Mouse (Mus musculus): ENCODE data around the gene Adipor1.
A peak's percentile ranks its signal among the peaks of the same experiment; 100 is the strongest.

The Adipor1 gene

DNA sequence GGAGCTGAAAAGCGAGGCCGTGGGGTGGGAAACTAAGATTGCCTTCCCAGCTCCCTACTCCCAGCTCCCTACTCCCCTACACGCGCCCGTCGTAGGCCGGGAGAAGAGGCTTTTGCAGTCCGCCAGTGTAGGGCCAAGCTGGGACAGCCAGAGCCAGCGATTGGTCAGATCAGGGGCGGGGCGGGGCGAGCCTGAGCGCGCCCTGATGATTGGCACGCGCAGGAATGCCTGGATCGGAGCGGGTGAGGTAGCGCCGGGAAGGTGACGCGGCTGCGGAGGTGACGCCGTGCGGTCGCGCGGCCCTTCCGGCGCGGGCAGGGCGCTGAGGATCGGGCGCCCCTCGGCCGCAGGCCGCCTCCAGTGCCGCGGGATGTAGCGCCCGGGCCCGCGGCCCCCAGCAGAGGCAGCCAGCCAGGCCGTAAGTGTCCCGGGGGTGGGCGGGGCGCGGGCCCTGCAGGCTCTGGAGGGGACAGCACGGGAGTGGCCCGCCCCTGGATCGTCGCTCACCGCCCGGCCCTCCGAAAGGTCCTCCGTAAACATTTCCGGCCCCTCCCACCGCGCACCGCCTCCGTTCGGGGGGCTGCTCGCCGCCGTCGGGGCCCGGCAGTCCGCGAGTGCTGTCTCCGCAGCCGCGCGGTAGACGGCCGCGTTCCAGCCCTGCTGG is at the start of gene Adipor1:
Adipor1 (plus strand) TSS at position 211 of the 664 bp plus-strand sequence.
- peak; percentile 98 for DNase-seq

DNA sequence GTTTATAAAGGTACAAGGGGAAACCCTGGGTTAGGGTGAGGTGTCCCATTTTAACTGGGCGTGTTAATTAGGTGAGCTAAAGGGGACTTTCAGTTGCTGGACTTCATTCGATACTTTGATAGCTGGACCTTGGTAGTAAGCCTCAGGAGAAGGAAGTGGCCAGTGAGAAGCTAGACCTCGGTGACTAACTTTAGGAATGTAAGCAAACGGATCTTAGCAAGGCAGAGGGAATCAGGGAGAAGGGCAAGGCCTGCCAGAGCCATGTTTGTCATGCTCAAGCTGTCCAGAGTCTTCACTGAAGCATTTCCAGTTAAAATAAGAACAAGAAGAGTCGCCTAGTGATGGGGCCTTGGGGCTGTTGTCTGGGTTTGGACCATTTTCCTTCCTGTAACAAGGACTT is 49.7 kb upstream of the Adipor1 start:
- DNase-seq: no peak

DNA sequence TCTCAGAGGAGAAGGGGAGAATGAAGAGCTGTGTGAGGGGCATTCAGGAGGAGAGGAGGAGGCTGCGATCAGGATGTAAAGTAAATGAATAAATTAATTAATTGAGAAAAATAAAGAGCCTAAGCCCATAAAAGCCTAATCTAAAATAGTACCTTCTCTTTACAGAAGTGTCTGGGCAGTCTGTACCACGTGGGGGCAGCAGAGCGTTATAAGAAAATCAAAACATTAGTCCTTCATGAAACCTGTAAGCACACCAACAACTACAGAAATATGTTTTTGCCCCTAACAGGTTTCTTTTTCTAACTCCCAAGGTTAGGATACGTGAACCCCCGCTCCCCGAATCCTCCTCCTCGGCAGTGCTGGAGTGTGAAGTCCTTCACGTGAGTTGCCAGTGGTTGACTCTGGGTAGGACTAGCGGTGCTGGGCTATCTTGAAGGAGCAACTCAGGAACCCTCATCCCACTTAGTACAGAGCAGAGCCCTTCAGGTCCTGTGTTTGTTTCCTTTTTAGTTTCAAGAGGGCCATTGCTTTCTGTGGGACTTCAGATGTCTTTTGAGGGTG is 46.3 kb upstream of the Adipor1 start:
- DNase-seq: peak; percentile 70 to 81

DNA sequence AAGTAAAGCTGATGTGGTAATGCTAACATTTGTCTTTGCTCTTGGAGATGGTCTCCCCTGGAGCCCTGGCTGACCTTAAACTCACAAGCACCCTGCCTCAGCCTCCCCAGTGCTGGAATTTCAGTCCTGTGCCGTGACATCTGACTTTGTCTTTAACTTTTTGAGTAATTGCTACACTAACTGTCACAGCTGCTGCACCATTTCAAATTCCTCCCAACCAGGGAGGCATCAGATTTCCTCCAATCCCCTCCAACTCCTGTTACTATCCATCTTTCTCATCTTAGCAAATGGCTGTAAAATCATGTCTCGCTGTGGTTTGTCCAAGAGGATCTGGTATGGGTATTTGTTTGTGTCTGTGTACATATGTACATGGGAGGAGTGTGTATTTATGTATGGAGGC is 41.1 kb upstream of the Adipor1 start:
- DNase-seq: no peak

DNA sequence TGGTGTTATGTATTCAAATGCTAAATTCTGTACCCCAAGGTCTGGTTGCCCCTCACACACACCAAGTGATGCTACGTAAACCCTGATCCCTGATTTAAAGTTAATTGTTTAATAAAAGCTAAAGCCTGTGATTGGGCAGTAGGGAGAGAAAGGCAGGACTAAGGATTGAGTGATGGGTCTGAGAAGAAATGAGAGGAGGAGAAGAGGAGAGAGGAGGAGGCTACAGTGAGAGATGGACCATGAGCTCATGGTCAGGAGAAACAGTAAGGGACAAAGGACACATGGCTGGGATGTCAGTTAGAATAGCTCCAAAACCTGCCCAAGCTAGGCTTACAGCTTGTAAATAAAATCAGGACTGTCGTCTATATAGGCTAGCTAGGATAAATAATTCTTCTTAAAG is 34.1 kb upstream of the Adipor1 start:
- no peak for DNase-seq

DNA sequence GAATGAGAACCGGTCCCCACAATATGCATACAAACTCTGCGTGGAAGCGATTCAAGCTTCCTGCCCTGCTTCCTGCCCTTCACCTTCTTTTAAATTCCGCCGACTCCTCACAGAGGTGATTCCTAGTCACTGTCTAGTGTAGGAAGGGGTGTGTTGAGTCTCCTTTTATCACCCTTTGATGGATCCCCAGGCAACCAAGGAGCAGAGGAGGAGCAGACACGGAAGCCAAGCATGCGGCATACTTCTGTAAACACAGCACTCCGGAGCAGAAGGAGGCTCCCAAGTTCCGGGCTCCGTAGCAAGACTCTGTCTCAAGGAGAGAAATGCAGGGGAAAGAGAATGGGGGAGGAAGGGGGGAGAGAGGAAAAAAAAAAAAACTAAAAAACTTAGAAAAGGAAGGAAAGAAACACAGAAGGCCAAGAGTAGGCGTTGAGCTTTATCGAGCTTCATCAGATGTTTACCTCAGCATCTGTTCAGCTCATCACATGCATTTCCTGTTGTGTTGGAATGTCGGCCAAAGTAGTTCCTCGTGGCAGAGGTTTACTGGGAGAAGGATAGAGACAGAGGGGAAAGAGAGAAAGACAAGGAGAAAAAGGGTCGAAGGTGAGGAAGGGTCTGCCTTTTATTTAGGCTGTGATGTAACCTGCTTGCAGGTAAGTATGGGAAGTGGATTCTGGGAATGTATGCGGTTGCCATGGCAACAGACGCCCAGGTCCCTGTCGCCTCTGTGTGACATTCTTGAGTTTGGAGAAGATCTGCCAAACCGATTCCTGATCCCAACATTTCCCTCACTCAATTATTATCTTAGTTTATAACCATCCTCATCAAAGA is 33.2 kb upstream of the Adipor1 start:
- DNase-seq: peak in 1 of 2 experiments; percentile 10

DNA sequence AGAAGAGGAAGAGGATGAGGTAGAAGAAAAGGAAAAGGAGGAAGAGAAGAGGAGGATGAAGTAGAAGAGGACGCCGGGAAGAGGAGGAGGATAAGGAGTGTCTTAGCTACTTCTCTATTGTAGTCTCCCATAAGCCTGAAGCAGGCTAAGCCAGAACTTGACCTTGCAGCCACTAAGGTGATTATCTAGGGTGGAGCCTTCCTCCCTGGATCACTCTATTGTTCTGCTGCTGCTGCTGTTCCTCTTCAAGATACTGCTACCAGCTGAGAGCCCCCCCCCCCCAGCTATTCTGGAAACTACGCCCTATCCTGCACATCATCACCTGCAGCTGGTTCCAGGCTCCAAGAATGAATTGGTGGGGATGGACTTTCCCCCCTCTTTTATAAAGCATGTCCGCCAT is 30.6 kb upstream of the Adipor1 start:
- DNase-seq: no peak

DNA sequence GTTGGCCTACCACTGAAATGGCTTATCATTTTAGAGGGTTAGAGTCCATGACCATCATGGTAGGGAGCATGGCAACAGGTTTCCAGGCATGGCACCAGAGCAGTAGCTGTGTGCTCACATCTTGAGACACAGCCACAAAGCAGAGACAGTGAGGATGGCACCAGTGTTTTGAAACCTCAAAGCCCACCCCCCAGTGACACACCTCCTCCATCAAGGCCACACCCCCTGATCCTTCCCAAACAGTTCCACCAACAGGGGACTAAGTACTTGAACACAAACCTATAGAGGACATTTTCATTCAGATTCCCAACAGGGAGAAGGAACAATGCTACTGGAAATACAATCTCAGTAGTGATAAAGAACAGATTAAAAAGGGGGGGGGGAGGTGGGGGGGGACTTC is 30.0 kb upstream of the Adipor1 start:
- no peak for DNase-seq

DNA sequence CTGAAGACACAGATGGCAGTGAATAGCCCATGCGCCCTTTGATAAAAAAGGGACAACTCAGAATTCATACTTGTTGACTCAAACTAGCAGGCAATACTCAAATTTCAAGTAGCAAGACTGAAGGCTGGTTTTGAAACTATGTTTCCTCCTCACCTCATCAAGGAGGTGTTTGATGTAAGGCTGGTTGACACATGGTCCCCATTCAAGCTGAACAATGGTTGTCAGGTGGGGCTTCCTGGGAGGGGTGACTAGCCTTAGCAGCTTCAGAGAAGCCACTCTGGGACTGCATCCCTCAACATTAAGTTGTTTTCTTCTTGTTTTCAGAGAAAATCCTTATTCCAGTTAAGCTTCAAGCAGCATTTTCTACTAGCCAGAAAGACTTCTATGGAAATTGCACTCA is 29.5 kb upstream of the Adipor1 start, which contains the start of gene 4933406M09Rik:
4933406M09Rik (plus strand) TSS at position 275 of the 400 bp plus-strand sequence.
- DNase-seq: no peak

DNA sequence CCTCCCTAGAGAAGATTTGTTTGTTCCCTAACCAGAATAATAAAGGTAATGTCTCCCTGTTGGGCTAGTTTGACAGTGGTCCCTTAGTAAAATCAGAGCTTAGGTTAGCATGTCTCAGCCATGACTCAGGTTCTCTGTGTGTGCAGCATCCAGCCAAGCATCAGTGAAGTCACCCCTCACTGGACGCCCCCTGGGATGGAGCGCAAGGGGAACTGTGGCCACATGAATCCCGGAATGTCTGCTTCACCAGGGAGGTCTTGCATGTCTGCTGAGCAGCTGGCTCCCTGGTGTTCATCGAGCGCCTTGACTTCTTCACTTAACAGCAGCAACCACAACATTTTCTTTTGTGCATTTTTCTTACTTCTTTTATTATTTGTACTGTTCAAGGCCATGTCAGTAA is 21.4 kb upstream of the Adipor1 start:
- DNase-seq: no peak

DNA sequence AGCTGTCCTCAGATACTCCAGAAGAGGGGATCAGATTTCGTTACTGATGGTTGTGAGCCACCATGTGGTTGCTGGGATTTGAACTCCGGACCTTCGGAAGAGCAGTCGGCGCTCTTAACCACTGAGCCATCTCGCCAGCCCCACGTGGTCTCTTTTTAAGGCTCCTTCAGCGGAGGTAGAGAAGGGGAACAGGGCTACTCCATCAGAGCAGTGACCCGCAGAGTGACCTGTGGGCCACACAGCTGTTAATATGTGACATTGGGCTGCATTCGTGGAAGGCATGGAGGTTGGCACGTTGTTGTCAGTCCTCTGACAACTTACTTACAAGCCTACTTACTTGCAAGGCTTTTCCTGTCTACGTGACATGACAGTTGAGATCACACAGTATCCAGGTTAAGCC is 17.0 kb upstream of the Adipor1 start:
- DNase-seq: no peak

DNA sequence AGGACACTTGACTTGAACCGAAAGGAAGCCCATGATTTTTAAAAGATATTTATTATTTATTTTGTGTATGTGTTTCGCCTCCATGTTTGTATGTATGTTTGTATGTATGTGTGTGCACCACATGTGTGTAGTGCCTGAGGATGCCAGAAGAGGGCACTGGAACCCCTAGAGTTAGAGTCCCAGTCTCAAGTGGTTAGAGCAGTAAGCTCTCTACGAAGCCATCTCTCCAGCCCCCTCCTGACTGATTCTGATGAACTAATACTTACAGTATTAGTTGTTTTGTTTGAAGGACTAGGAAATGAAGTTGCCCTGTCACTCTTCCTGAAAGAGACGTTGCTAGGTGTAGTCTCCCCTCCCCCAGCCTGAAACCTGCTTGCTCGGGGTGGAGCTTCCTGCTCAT is 15.4 kb upstream of the Adipor1 start:
- peak in 1 of 2 experiments; percentile 24 for DNase-seq

DNA sequence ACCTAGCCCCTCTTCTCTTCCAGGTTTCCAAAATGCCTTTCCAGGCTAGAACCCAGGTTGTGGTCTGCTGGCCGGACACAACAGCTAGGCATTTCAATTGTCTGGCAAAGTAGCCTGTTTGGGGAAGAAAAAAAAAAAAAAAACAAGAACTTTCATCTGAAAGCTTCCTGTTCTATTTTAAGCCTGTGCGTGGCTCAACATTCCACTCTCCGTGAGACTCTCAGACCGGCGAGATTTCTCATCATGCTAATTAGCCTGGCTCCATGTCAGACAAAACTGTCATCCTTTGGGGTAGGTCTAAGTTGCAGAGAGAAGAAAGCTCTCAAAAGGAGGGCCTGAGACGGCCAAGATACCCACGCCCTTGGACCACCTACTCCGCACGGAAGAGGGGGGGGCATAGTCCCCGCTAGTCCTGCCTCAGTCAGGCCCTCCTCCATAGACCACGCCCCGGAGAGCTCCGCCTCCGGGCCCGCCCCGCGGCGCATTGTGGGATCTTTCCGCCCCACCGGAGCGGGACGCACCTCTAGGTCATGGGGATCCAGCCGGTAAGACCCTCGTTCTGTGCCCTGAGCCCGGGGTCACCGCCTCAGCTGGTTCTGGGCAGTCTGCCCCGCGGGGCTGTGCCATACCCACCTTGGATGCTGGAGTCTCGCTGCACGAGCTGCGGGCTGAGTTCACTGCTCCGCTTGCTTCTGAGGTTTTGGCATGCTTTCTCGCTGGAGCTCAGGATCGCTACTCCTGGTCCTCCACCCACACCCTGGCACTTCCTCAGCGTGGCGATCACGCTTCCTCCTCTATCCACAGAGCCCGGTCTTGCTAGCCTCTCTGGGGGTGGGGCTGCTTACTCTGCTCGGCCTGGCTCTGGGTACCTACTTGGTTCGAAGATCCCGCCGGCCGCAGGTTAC is 9.4 kb upstream of the Adipor1 start, which contains the start of gene Cyb5r1:
Cyb5r1 (plus strand) TSS at position 51 of the 905 bp plus-strand sequence.
- DNase-seq: peak; percentile 64 to 76

DNA sequence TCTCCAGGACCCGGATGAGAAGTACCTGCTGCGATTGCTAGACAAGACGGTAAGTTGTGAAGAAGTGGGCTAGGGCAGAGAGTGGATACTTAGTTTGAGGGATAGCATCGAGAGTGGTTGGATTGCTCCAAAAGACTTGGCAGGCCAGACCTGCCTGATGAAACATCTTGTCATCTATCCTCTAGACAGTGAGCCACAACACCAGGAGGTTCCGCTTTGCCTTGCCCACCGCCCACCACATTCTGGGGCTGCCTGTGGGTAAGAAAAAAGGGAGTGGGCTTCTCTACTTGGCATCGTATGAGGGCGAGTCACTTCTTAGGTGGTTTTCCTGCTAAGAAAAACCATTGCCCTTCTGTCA is 8.8 kb upstream of the Adipor1 start:
- no peak for DNase-seq

DNA sequence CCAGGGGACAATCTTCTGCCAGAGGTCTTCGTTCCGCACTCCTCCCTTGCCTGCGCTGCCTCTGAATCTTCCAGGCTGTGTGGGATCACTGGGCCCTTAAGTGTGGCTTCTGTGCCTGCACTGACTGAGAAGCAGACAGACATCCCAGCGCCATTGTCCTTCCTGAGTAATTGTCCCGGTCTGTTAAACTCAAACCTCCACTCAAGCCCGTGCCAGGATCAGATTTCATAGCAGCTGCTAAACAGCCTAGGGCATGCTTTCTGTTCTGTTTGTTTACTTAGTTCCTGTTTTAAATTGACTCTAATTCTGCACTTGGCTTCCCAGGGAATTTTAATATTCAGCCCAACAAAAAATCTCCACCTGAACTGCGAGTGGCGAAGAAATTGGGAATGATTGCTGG is 7.1 kb upstream of the Adipor1 start:
- DNase-seq: no peak

DNA sequence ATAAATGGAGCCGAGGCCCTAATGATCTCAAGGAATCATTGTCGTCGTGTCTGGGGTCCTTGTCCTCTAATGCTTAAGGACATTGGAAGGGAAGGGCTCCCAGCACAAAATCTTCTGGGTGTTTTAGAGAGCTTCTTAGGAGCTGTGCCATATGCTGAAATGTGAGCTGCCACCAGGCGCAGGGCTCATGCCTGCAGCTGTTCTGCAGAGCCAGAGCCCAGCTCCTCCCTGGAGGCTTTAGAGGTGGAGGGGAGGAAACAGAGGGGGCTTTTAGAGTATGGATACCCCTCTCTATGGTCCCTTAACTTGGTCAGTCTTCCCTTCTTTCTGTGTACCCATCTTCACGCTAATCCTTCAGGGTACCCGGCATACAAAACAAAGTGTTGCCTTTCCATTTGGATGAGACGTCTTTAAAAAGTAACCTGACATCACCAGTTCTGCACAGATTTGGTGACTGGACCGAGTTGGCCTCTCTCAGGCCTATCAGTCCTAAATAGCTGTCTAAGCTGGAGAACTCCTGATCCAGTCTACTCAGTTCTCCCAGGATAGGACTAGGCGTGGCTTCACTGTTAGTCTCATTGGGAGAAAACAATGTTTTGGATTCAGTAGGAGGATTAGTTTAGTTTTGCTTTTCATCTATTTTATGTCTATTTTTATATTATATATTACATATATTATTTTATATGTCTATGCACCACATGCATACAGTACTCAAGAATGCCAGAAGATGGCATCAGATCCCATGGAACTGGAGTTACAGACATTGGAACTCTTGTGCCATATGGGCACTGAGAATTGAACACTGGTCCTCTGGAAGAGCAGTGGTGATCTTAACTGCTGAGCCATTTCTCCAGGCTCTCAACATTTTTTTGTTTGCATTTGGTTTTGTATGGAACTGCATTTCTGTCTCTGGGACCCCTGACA is 3.2 kb upstream of the Adipor1 start:
- DNase-seq: no peak

DNA sequence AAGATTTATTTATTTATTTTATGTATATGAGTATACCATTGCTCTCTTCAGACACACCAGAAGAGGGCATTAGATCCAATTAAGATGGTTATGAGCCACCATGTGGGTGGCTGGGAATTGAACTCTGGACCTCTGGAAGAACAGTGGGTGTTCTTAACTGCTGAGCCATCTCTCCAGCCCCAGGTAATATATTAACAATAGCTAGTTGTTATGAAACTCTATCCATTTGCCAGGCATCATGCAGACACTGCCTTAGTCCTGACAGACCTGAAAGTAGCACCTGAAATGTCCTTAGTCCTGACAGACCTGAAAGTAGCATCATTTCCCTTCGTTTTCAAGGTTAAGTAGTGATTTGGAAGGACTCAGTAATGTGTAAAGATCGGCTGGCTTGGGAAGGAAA is 1.1 kb upstream of the Adipor1 start:
- no peak for DNase-seq

DNA sequence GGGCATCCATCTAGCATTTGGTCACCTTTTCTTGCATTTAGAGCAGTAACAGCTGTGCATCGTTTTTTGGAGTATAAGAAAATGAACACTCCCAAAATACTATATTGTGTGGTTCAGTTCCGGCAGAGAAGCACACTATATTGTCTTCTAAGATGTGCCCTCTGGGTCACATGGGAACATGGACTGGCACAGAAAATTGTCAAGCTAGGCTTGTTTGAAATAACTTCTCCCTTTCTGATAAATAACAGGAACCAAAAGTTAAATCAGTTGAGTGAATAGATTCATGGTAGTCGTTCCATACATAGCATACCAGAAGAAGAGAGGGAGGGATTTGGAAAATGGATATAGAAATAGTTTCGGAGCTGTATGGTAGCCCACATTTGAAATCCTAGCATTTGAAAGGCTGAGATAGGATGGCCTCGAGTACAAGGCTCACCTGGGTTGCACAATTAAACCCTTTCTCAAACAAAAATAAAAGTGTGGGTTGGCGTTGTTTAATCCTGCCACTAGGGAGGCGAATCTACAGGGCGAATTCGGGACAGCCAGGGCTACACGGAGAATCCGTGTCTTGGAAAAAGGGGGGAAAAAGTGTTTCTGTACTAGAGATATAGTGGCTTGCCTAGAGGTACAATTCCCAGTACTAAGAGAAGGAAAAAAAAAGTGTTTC is 544 bp upstream of the Adipor1 start:
- no peak for DNase-seq

DNA sequence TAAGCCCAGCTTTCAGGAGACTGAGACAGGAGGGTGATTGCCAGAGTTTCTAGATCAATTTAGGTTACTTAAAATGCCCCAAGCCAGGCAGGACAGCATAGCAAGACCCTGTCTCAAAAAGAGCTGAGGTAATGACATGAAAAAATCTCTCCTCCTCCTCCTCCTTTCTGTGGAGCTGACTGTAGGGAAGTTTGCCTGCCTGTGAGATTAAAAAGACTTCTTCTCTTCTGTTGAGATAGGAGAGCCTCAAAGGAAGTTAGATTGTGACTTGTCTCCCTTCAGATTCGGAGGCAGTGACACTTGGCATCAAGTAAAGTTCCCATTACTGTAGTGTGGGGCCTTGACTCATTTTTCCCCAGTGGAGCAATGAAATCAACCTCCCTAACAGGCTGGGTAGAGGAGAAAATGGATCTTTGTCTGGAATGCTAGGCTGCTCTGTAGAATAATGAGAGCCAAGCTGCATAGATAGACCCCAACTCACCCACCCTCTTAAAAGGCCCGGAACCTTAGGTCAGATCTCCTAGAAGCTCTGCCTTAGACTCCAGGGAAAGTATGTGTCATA is 3.3 kb downstream of the Adipor1 start:
- no peak for DNase-seq

DNA sequence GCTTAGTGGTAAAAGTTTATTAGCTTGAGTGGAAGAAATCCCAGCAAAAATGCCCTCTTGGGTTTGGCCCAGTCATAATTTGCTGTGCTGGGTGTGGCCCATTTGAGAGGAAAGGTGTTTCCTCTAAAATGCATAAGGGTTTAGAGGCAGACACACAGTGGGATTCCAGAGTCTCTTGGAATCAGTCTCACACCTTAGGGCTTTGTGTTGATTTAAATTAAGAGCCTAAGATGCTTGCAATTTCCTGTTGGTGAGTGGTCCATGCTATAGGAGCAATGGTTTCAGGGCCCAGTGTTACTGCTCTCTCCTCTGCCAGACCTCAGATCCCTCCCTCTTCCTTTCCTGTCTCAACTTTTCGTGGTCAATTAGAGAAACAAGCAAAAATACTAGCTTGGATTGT is 4.0 kb downstream of the Adipor1 start:
- no peak for DNase-seq

All from cerebellum, postnatal 14 days (tissue).